Comparison of ENCODE assay signal across 7 mouse cellular contexts in genomic region chr13:28958211-28959067, GRCm38 (mm10). TPM values are rescaled to one million over a fixed set of nuclear protein-coding genes. Genes with fewer than 3 reads are reported as not detected.
DNase-seq lines count a peak whose midpoint lies in the region; ATAC-seq lines count a peak whose summit lies in the region.

No protein-coding gene starts in this region.

- H3K27me3 ChIP-seq in intestine, embryonic 14.5 days (replicated peaks; ENCODE audit: control insufficient read depth, insufficient read depth, low read length), result no peaks in the 10 kb centered on the region
- 0 out of 2 replicates have a peak, but pooled peaks cover 4% of the 10 kb centered on the region for H3K27me3 ChIP-seq in limb, embryonic 10.5 days (ENCODE audit: low read depth, poor library complexity, severe bottlenecking)
- H3K27me3 ChIP-seq in midbrain, embryonic 11.5 days (ENCODE audit: control insufficient read depth, insufficient read depth, low read length), result no peaks in the 10 kb centered on the region

- peak overlapping the region; percentile 51 for H3K4me3 ChIP-seq in intestine, embryonic 14.5 days (ENCODE audit: low read depth, low read length)
- peak overlapping the region; percentile 72 for H3K4me3 ChIP-seq in limb, embryonic 10.5 days
- H3K4me3 ChIP-seq in midbrain, embryonic 11.5 days (ENCODE audit: low read depth, low read length), result peak overlapping the region; percentile 47

- no peaks in the 10 kb centered on the region for H3K9me3 ChIP-seq in intestine, embryonic 14.5 days (ENCODE audit: control insufficient read depth, low read length)
- no peaks in the 10 kb centered on the region; the same call in 1 of the 2 replicates for H3K9me3 ChIP-seq in limb, embryonic 10.5 days (replicated peaks)
- no peaks in the 10 kb centered on the region for H3K9me3 ChIP-seq in midbrain, embryonic 11.5 days (ENCODE audit: control insufficient read depth, low read length)

- no peaks in the 10 kb centered on the region for H3K4me1 ChIP-seq in intestine, embryonic 14.5 days (replicated peaks; ENCODE audit: control insufficient read depth, insufficient read depth, low read length)
- H3K4me1 ChIP-seq in limb, embryonic 10.5 days, result peaks cover 38% of the 10 kb centered on the region
- H3K4me1 ChIP-seq in midbrain, embryonic 11.5 days (ENCODE audit: control insufficient read depth, insufficient read depth, low read length), result peaks cover 9% of the 10 kb centered on the region; the same call in 1 of the 2 replicates

- H3K9ac ChIP-seq in intestine, embryonic 14.5 days (ENCODE audit: low read length), result peak overlapping the region; percentile 72
- H3K9ac ChIP-seq in midbrain, embryonic 11.5 days (ENCODE audit: low read length), result peak overlapping the region; percentile 83

- ATAC-seq in intestine, embryonic 14.5 days (replicated peaks; ENCODE audit: low FRiP score, low TSS enrichment, low read depth), result peak; percentile 65
- ATAC-seq in midbrain, embryonic 11.5 days (ENCODE audit: low FRiP score), result peak; percentile 70

- intact Hi-C loops in gastrocnemius, postnatal 14 days (cut with DNase I; ENCODE audit: low total_unique reads), result loop anchor here (2.0 to 10.0 kb wide), 3 partner anchors 544 to 872 kb away; no protein-coding TSS in a partner anchor

- WGBS in intestine, embryonic 14.5 days, result 1% methylated on average over 53 of the region's 54 CpGs
- under 1% methylated on average over 54 of the region's 54 CpGs for WGBS in limb, embryonic 10.5 days
- under 1% methylated on average over 53 of the region's 54 CpGs for WGBS in midbrain, embryonic 11.5 days

- H3K4me2 ChIP-seq in intestine, embryonic 14.5 days (ENCODE audit: low read length), result peak overlapping the region; percentile 98
- peak overlapping the region; percentile 94 for H3K4me2 ChIP-seq in midbrain, embryonic 11.5 days

- no peaks in the 10 kb centered on the region for H3K36me3 ChIP-seq in intestine, embryonic 14.5 days (ENCODE audit: control insufficient read depth, insufficient read depth, low read length)
- H3K36me3 ChIP-seq in limb, embryonic 10.5 days, result no peaks in the 10 kb centered on the region
- H3K36me3 ChIP-seq in midbrain, embryonic 11.5 days (ENCODE audit: control insufficient read depth, insufficient read depth, low read length), result no peaks in the 10 kb centered on the region

- DNase-seq in adrenal gland, adult (ENCODE audit: inconsistent age in 2 of 2, low spot score in 1 of 2), result peak; percentile 82 to 93
- peak; percentile 86 for DNase-seq in embryo, embryonic 10 days (ENCODE audit: low spot score)
- DNase-seq in gastrocnemius, postnatal 14 days, result peak; percentile 80
- DNase-seq in intestine, embryonic 14.5 days (ENCODE audit: low spot score), result peak; percentile 92
- peak; percentile 82 for DNase-seq in limb, embryonic 10.5 days (ENCODE audit: low spot score)
- DNase-seq in midbrain, embryonic 11.5 days (ENCODE audit: low spot score, missing footprints), result peak; percentile 98
- DNase-seq in spleen, adult 18-20 months, result peak; percentile 27 to 51

- peak overlapping the region; percentile 94 for H3K27ac ChIP-seq in intestine, embryonic 14.5 days (ENCODE audit: low read depth)
- peak overlapping the region; percentile 87 for H3K27ac ChIP-seq in limb, embryonic 10.5 days
- H3K27ac ChIP-seq in midbrain, embryonic 11.5 days (ENCODE audit: low read depth, low read length), result peak overlapping the region; percentile 95

RNA-seq across cellular contexts. Expression of gene Sox4, which starts 4.9 kb away (rescaled TPM):
- total RNA-seq in gastrocnemius, postnatal 14 days (2021), result 10 to 100 TPM; 12.0 to 22.4 TPM
- polyA plus RNA-seq in intestine, embryonic 14.5 days (2014; fragmentation: Nextera tagmentation; extraction: Ambion mirVana), result 55.3 and 59.3 TPM in 2 replicates
- polyA plus RNA-seq in limb, embryonic 10.5 days (2016; fragmentation: Nextera tagmentation; extraction: Ambion mirVana), result 53.9 and 72.0 TPM in 2 replicates
- polyA plus RNA-seq in midbrain, embryonic 11.5 days (2014; fragmentation: Nextera tagmentation; extraction: Ambion mirVana), result 164 and 175 TPM in 2 replicates

Comparison
In these comparisons a context has a peak if more than half of its experiments do, and no peak if none do; other contexts are left out.
1. Peak in every context shown above with its lines: DNase-seq, ATAC-seq, H3K4me3 ChIP-seq and H3K27ac ChIP-seq.
2. DNase-seq: peak in every context shown above with its lines; median percentile 98 in midbrain, embryonic 11.5 days; 92 in intestine, embryonic 14.5 days; 88 in adrenal gland, adult; 86 in embryo, embryonic 10 days; 82 in limb, embryonic 10.5 days; 80 in gastrocnemius, postnatal 14 days; 39 in spleen, adult 18-20 months.